In genomic region chr11:75957124-75957832, GRCm38 (mm10) we compare ENCODE assay signal across 29 mouse cellular contexts. TPM values are rescaled to one million over a fixed set of nuclear protein-coding genes. Genes with fewer than 3 reads are reported as not detected.
A peak's percentile ranks its signal among the peaks of the same experiment; 100 is the strongest.
DNase-seq lines count a peak whose midpoint lies in the region; ATAC-seq and TF ChIP-seq lines count a peak whose summit lies in the region.
"Had no signal": no experiment of that assay in that cellular context is flagged by ENCODE, and none has a peak within 500 bp of the region (broad histone marks: within the 10 kb centered on the region; RNA-seq: fewer than 3 reads in every experiment).

No protein-coding gene starts in this region.

- peak overlapping the region; percentile 50 for H3K4me2 ChIP-seq in intestine, embryonic 16.5 days (ENCODE audit: low read depth, low read length)
- H3K4me2 ChIP-seq: embryonic facial prominence, embryonic 13.5 days; forebrain, embryonic 12.5 days; forebrain, embryonic 15.5 days; hindbrain, embryonic 12.5 days; hindbrain, embryonic 15.5 days had no signal

- peak overlapping the region; percentile 28; the same call in 1 of the 2 replicates for H3K4me3 ChIP-seq in intestine, embryonic 16.5 days (ENCODE audit: low read length)
- peak overlapping the region; percentile 47 for H3K4me3 ChIP-seq in small intestine, adult 2 months (ENCODE audit: low read depth, low read length)
- H3K4me3 ChIP-seq: embryonic facial prominence, embryonic 10.5 days; embryonic facial prominence, embryonic 13.5 days; erythroblast, embryonic 14.5 days; forebrain, embryonic 12.5 days; forebrain, embryonic 15.5 days; heart, adult 2 months; heart, embryonic 10.5 days; hindbrain, embryonic 12.5 days; hindbrain, embryonic 15.5 days had no signal

- no peaks in the 10 kb centered on the region for H3K9me3 ChIP-seq in intestine, embryonic 16.5 days (ENCODE audit: control insufficient read depth, low read length)
- H3K9me3 ChIP-seq: embryonic facial prominence, embryonic 10.5 days; embryonic facial prominence, embryonic 13.5 days; forebrain, embryonic 12.5 days; forebrain, embryonic 15.5 days; heart, embryonic 10.5 days; hindbrain, embryonic 12.5 days; hindbrain, embryonic 15.5 days had no signal

- no peaks in the 10 kb centered on the region for H3K27me3 ChIP-seq in intestine, embryonic 16.5 days (replicated peaks; ENCODE audit: control insufficient read depth, insufficient read depth, low read length)
- no peaks in the 10 kb centered on the region for H3K27me3 ChIP-seq in small intestine, adult 2 months (ENCODE audit: control insufficient read depth, insufficient read depth, low read length)
- H3K27me3 ChIP-seq: embryonic facial prominence, embryonic 13.5 days; forebrain, embryonic 15.5 days; hindbrain, embryonic 12.5 days; hindbrain, embryonic 15.5 days had no signal

- H3K4me1 ChIP-seq in intestine, embryonic 16.5 days (ENCODE audit: control insufficient read depth, insufficient read depth, low read length), result no peaks in the 10 kb centered on the region
- peaks cover 13% of the 10 kb centered on the region for H3K4me1 ChIP-seq in small intestine, adult 2 months (ENCODE audit: control insufficient read depth, insufficient read depth, insufficient read length, low read length)
- H3K4me1 ChIP-seq: forebrain, embryonic 15.5 days; hindbrain, embryonic 15.5 days had no signal

- WGBS in intestine, embryonic 16.5 days, result 62% methylated on average over 17 of the region's 17 CpGs
- 29% methylated on average over 17 of the region's 17 CpGs for WGBS in small intestine, adult 2 months

- intact Hi-C loops in left cerebral cortex, postnatal 10 days (cut with DNase I), result no loop called here

- no peak for TF ChIP-seq CTCF in small intestine, adult 2 months (IDR thresholded peaks at IDR 0.05; ENCODE audit: extremely low read depth, insufficient read length, insufficient replicate concordance, low read depth, low read length)

- ATAC-seq in intestine, embryonic 16.5 days, result peak; percentile 92
- ATAC-seq: activated CD4-positive, CD25-positive, alpha-beta regulatory T cell, adult 4 months; forebrain, embryonic 15.5 days had no signal

- no peaks in the 10 kb centered on the region for H3K36me3 ChIP-seq in intestine, embryonic 16.5 days (ENCODE audit: control insufficient read depth, insufficient read depth, low read length)
- no peaks in the 10 kb centered on the region for H3K36me3 ChIP-seq in small intestine, adult 2 months (ENCODE audit: control insufficient read depth, insufficient read depth, low read length)
- H3K36me3 ChIP-seq: embryonic facial prominence, embryonic 10.5 days; embryonic facial prominence, embryonic 13.5 days; forebrain, embryonic 12.5 days; forebrain, embryonic 15.5 days; heart, embryonic 10.5 days; hindbrain, embryonic 12.5 days; hindbrain, embryonic 15.5 days had no signal

- peak; percentile 27 for DNase-seq in brain, adult 2 months (ENCODE audit: low read depth, low spot score)
- DNase-seq in induced T-regulatory cell, adult 2 months (ENCODE audit: low read depth), result peak; percentile 10
- no peak for DNase-seq in left cerebral cortex, postnatal 10 days (ENCODE audit: extremely low spot score in 1 of 2, low spot score in 2 of 2)
- no peak for DNase-seq in lung, adult 18-20 months
- DNase-seq in retina, postnatal 1 day, result no peak
- DNase-seq: adrenal gland, adult 8-10 months; adrenal gland, postnatal 25 days; cerebellum, adult 18-20 months; cerebellum, adult 9-10 months; cerebellum, postnatal 14 days; gastrocnemius, postnatal 25 days; heart, adult 2 months had no signal

- TF ChIP-seq POLR2A in small intestine, adult 2 months (IDR thresholded peaks at IDR 0.05; ENCODE audit: low read depth, low read length), result no peak

- H3K27ac ChIP-seq in intestine, embryonic 16.5 days (ENCODE audit: low read length), result peak overlapping the region; percentile 92
- peak overlapping the region; percentile 91 for H3K27ac ChIP-seq in small intestine, adult 2 months (ENCODE audit: insufficient read depth, low read depth, low read length)
- H3K27ac ChIP-seq: embryonic facial prominence, embryonic 10.5 days; embryonic facial prominence, embryonic 13.5 days; forebrain, embryonic 12.5 days; forebrain, embryonic 15.5 days; heart, adult 2 months; heart, embryonic 10.5 days; hindbrain, embryonic 12.5 days; hindbrain, embryonic 15.5 days had no signal

- peak overlapping the region; percentile 59; the same call in 1 of the 2 replicates for H3K9ac ChIP-seq in intestine, embryonic 16.5 days (ENCODE audit: low read depth, low read length)
- H3K9ac ChIP-seq: embryonic facial prominence, embryonic 13.5 days; forebrain, embryonic 12.5 days; forebrain, embryonic 15.5 days; hindbrain, embryonic 12.5 days; hindbrain, embryonic 15.5 days had no signal

RNA-seq across cellular contexts. Expression of gene Rph3al, which starts 19.0 kb away (rescaled TPM):
- polyA plus RNA-seq in intestine, embryonic 16.5 days (2015; fragmentation: Nextera tagmentation; extraction: Ambion mirVana), result 20.1 and 21.1 TPM in 2 replicates
- 12.6 and 12.7 TPM in 2 replicates for polyA plus RNA-seq in small intestine, adult 2 months (2012; rRNA removed)
- total RNA-seq in left cerebral cortex, postnatal 10 days (2021), result 1 to 10 TPM; 3.1 to 3.8 TPM
- total RNA-seq: granulocyte monocyte progenitor cell, adult 5-6 weeks had no signal
- polyA plus RNA-seq: erythroblast, embryonic 14.5 days had no signal

RNA-seq across cellular contexts. Expression of gene 1700016K19Rik, which starts 42.4 kb away (rescaled TPM):
- 2.1 and 2.6 TPM in 2 replicates for polyA plus RNA-seq in intestine, embryonic 16.5 days (2015; fragmentation: Nextera tagmentation; extraction: Ambion mirVana)
- 0.18 and 0.39 TPM in 2 replicates for polyA plus RNA-seq in small intestine, adult 2 months (2012; rRNA removed)
- 1 to 10 TPM; 4.5 to 6.2 TPM for total RNA-seq in left cerebral cortex, postnatal 10 days (2021)
- total RNA-seq: adrenal gland, adult 8-10 months; adrenal gland, postnatal 25 days; gastrocnemius, adult 8-10 months; gastrocnemius, postnatal 25 days; granulocyte monocyte progenitor cell, adult 5-6 weeks; heart, adult 2 months; heart, postnatal 25 days; hematopoietic stem cell, adult 5-6 weeks had no signal
- polyA plus RNA-seq: C2C12; erythroblast, embryonic 14.5 days; heart, embryonic 10.5 days; heart, postnatal 0 days had no signal

Comparison
In these comparisons a context has a peak if more than half of its experiments do, and no peak if none do; other contexts are left out.
1. DNase-seq: peak in brain, adult 2 months (single experiment) and induced T-regulatory cell, adult 2 months (single experiment); none in left cerebral cortex, postnatal 10 days (0 of 2), lung, adult 18-20 months (0 of 2) and retina, postnatal 1 day (single experiment).